Mouse (Mus musculus): ENCODE results near the gene Atxn7l3.

Atxn7l3 gene

GRCm38 (mm10) chr11:102266631-102267355, 29.6 kb downstream of the Atxn7l3 start:
- no peak for DNase-seq (ENCODE audit: extremely low spot score, low read depth, low spot score)

- no peak for DNase-seq (ENCODE audit: extremely low spot score, low read depth, low spot score)
Measured at GRCm38 (mm10) chr11:102265816-102266215, 30.6 kb downstream of the Atxn7l3 start.

- DNase-seq (ENCODE audit: extremely low spot score, low read depth, low spot score), result no peak
Measured at GRCm38 (mm10) chr11:102263211-102263610, 33.2 kb downstream of the Atxn7l3 start.

GRCm38 (mm10) chr11:102258521-102258920, 37.9 kb downstream of the Atxn7l3 start:
- DNase-seq (ENCODE audit: extremely low spot score, low read depth, low spot score), result no peak

- DNase-seq (ENCODE audit: extremely low spot score, low read depth, low spot score), result no peak
Measured at GRCm38 (mm10) chr11:102258095-102258494, 38.3 kb downstream of the Atxn7l3 start.

- DNase-seq (ENCODE audit: extremely low spot score, low read depth, low spot score), result no peak
Measured at GRCm38 (mm10) chr11:102257514-102257913, 38.9 kb downstream of the Atxn7l3 start.

GRCm38 (mm10) chr11:102249351-102250090, 46.9 kb downstream of the Atxn7l3 start:
- no peak for DNase-seq (ENCODE audit: extremely low spot score, low read depth, low spot score)

GRCm38 (mm10) chr11:102248630-102249230, 47.7 kb downstream of the Atxn7l3 start, which contains the start of gene BC030867:
BC030867 (plus strand) TSS chr11:102248882.
- DNase-seq (ENCODE audit: extremely low spot score, low read depth, low spot score), result peak; percentile 98

GRCm38 (mm10) chr11:102246871-102247270, 49.6 kb downstream of the Atxn7l3 start:
- DNase-seq (ENCODE audit: extremely low spot score, low read depth, low spot score), result no peak

- no peak for DNase-seq (ENCODE audit: extremely low spot score, low read depth, low spot score)
Measured at GRCm38 (mm10) chr11:102246273-102246635, 50.2 kb downstream of the Atxn7l3 start.

- DNase-seq (ENCODE audit: extremely low spot score, low read depth, low spot score), result no peak
Measured at GRCm38 (mm10) chr11:102245581-102246272, 50.7 kb downstream of the Atxn7l3 start.

GRCm38 (mm10) chr11:102244926-102245449, 51.4 kb downstream of the Atxn7l3 start:
- no peak for DNase-seq (ENCODE audit: extremely low spot score, low read depth, low spot score)

- no peak for DNase-seq (ENCODE audit: extremely low spot score, low read depth, low spot score)
Measured at GRCm38 (mm10) chr11:102241874-102242273, 54.6 kb downstream of the Atxn7l3 start.

GRCm38 (mm10) chr11:102241246-102241645, 55.2 kb downstream of the Atxn7l3 start:
- DNase-seq (ENCODE audit: extremely low spot score, low read depth, low spot score), result no peak

GRCm38 (mm10) chr11:102240636-102241035, 55.8 kb downstream of the Atxn7l3 start:
- DNase-seq (ENCODE audit: extremely low spot score, low read depth, low spot score), result no peak
